8 mouse cellular contexts compared by ENCODE assay signal in genomic region chr16:8637217-8638051, GRCm38 (mm10). TPM values are rescaled to one million over a fixed set of nuclear protein-coding genes. Genes with fewer than 3 reads are reported as not detected.
A peak's percentile ranks its signal among the peaks of the same experiment; 100 is the strongest.
DNase-seq lines count a peak whose midpoint lies in the region; ATAC-seq and TF ChIP-seq lines count a peak whose summit lies in the region.

Gene Pmm2, plus strand, starts transcription at chr16:8637674.
Gene Tmem186, minus strand, starts transcription at chr16:8637712.

- H3K36me3 ChIP-seq in C2C12 (ENCODE audit: control insufficient read depth, insufficient read depth) (peaks cover 33% of the 10 kb centered on the region), myocyte (ENCODE audit: control insufficient read depth, insufficient read depth) (peaks cover 7% of the 10 kb centered on the region)
- peaks cover 70% of the 10 kb centered on the region for H3K36me3 ChIP-seq in erythroblast, embryonic 14.5 days (ENCODE audit: control insufficient read depth)
- H3K36me3 ChIP-seq in heart, embryonic 11.5 days (ENCODE audit: control insufficient read depth, insufficient read depth, low read length): peaks cover 7% of the 10 kb centered on the region
- peaks cover 14% of the 10 kb centered on the region for H3K36me3 ChIP-seq in kidney, embryonic 16.5 days (ENCODE audit: insufficient read depth, low read length)
- H3K36me3 ChIP-seq in liver, adult 2 months (ENCODE audit: control insufficient read depth, insufficient read depth, low read length): no peaks in the 10 kb centered on the region; the same call in none of the 2 replicates
- H3K36me3 ChIP-seq in splenic B cell, adult 2 months (ENCODE audit: control insufficient read depth, insufficient read depth, low read length, poor library complexity, severe bottlenecking): no peaks in the 10 kb centered on the region

- H3K4me2 ChIP-seq in heart, embryonic 11.5 days: peak within 1 kb of the TSS; percentile 81
- peak within 1 kb of the TSS; percentile 85 for H3K4me2 ChIP-seq in kidney, embryonic 16.5 days (replicated peaks; ENCODE audit: low read depth, low read length)
- peak within 1 kb of the TSS; percentile 96 for H3K4me2 ChIP-seq in myocyte (ENCODE audit: low read depth)

- peaks cover 62% of the 10 kb centered on the region for H3K4me1 ChIP-seq in erythroblast, embryonic 14.5 days (ENCODE audit: control insufficient read depth)
- peaks cover 18% of the 10 kb centered on the region for H3K4me1 ChIP-seq in heart, embryonic 11.5 days (ENCODE audit: control insufficient read depth, insufficient read depth, low read length)
- peaks cover 19% of the 10 kb centered on the region for H3K4me1 ChIP-seq in kidney, embryonic 16.5 days (ENCODE audit: insufficient read depth, low read length)
- H3K4me1 ChIP-seq in liver, adult 2 months (ENCODE audit: control insufficient read depth, insufficient read depth, low read length): peaks cover 11% of the 10 kb centered on the region

- peak within 1 kb of the TSS; percentile 86 for H3K27ac ChIP-seq in heart, embryonic 11.5 days (ENCODE audit: low read depth, low read length)
- peak within 1 kb of the TSS; percentile 76 for H3K27ac ChIP-seq in kidney, embryonic 16.5 days (ENCODE audit: low read length)
- H3K27ac ChIP-seq in liver, adult 2 months (replicated peaks; ENCODE audit: insufficient read depth, low read depth, low read length): peak within 1 kb of the TSS; percentile 87

- peaks cover 81% of the 10 kb centered on the region for H3K79me2 ChIP-seq in C2C12 (ENCODE audit: control insufficient read depth, insufficient read depth)
- peaks cover 20% of the 10 kb centered on the region for H3K79me2 ChIP-seq in liver, adult 2 months (ENCODE audit: control insufficient read depth, insufficient read depth, low read length)
- peaks cover 48% of the 10 kb centered on the region for H3K79me2 ChIP-seq in myocyte (ENCODE audit: control insufficient read depth, insufficient read depth)

- H3K27me3 ChIP-seq in C2C12 (ENCODE audit: control insufficient read depth, insufficient read depth, insufficient read length) (no peaks in the 10 kb centered on the region), myocyte (ENCODE audit: control insufficient read depth, insufficient read depth, insufficient read length) (no peaks in the 10 kb centered on the region)
- H3K27me3 ChIP-seq in erythroblast, embryonic 14.5 days (ENCODE audit: control insufficient read depth): no peaks in the 10 kb centered on the region
- H3K27me3 ChIP-seq in heart, embryonic 11.5 days (ENCODE audit: control insufficient read depth, insufficient read depth, low read length): no peaks in the 10 kb centered on the region
- H3K27me3 ChIP-seq in kidney, embryonic 16.5 days (ENCODE audit: insufficient read depth, low read length): no peaks in the 10 kb centered on the region
- H3K27me3 ChIP-seq in liver, adult 2 months (ENCODE audit: control insufficient read depth, insufficient read depth, low read length): no peaks in the 10 kb centered on the region
- no peaks in the 10 kb centered on the region for H3K27me3 ChIP-seq in splenic B cell, adult 2 months (ENCODE audit: control insufficient read depth, insufficient read depth, low read length, poor library complexity, severe bottlenecking)

- H3ac ChIP-seq in C2C12 (ENCODE audit: control insufficient read depth, insufficient read length, low read depth) (peak within 1 kb of the TSS; percentile 98), myocyte (ENCODE audit: control insufficient read depth, insufficient read length) (peak within 1 kb of the TSS; percentile 97)

- TF ChIP-seq POLR2A in brain, embryonic 14.5 days (IDR thresholded peaks at IDR 0.05; ENCODE audit: borderline replicate concordance, extremely low read depth, insufficient read depth, insufficient read length, poor library complexity, severe bottlenecking): 0 out of 2 replicates have a peak, but pooled peaks have one; percentile 11
- peak; percentile 44; the same call in 1 of the 2 replicates for TF ChIP-seq POLR2A in liver, adult 2 months (IDR thresholded peaks at IDR 0.05; ENCODE audit: extremely low read depth, insufficient read depth, low read length)
- TF ChIP-seq POLR2A in myocyte (IDR thresholded peaks at IDR 0.05; ENCODE audit: insufficient read length, low read depth): peak; percentile 74

- WGBS in heart, embryonic 11.5 days (ENCODE audit: insufficient replicate concordance): under 1% methylated on average over 59 of the region's 59 CpGs
- WGBS in kidney, embryonic 16.5 days: under 1% methylated on average over 59 of the region's 59 CpGs
- under 1% methylated on average over 59 of the region's 59 CpGs for WGBS in liver, adult 2 months

- H3K4me3 ChIP-seq in C2C12 (ENCODE audit: insufficient read depth, poor library complexity, severe bottlenecking) (peak within 1 kb of the TSS; percentile 91), myocyte (peak within 1 kb of the TSS; percentile 94)
- peak within 1 kb of the TSS; percentile 77 for H3K4me3 ChIP-seq in erythroblast, embryonic 14.5 days (replicated peaks)
- peak within 1 kb of the TSS; percentile 80 for H3K4me3 ChIP-seq in heart, embryonic 11.5 days (ENCODE audit: low read depth, low read length)
- H3K4me3 ChIP-seq in kidney, embryonic 16.5 days (ENCODE audit: low read length): peak within 1 kb of the TSS; percentile 77
- H3K4me3 ChIP-seq in liver, adult 2 months (ENCODE audit: insufficient read depth, low read depth, low read length): peak within 1 kb of the TSS; percentile 93

- ATAC-seq in heart, embryonic 11.5 days (replicated peaks; ENCODE audit: insufficient number of reproducible peaks, low FRiP score, low TSS enrichment): peak; percentile 83
- ATAC-seq in kidney, embryonic 16.5 days (ENCODE audit: low FRiP score, low TSS enrichment): peak; percentile 94

- peaks cover 56% of the 10 kb centered on the region for H3K79me3 ChIP-seq in C2C12 (ENCODE audit: low read depth)

- no peaks in the 10 kb centered on the region for H3K9me3 ChIP-seq in erythroblast, embryonic 14.5 days (ENCODE audit: control insufficient read depth, low read length)
- no peaks in the 10 kb centered on the region for H3K9me3 ChIP-seq in heart, embryonic 11.5 days (replicated peaks; ENCODE audit: control insufficient read depth, low read length)
- no peaks in the 10 kb centered on the region for H3K9me3 ChIP-seq in kidney, embryonic 16.5 days (ENCODE audit: low read length)

- peak; percentile 98 for DNase-seq in brain, embryonic 14.5 days (ENCODE audit: low read depth)
- peak; percentile 92 for DNase-seq in liver, adult 2 months (ENCODE audit: extremely low read depth, low read depth, low spot score)
- peak; percentile 86 for DNase-seq in splenic B cell, adult 2 months (ENCODE audit: low read depth, low spot score)

- H3K9ac ChIP-seq in heart, embryonic 11.5 days (ENCODE audit: low read depth, low read length): peak within 1 kb of the TSS; percentile 93
- H3K9ac ChIP-seq in kidney, embryonic 16.5 days (replicated peaks; ENCODE audit: low read length): peak within 1 kb of the TSS; percentile 79
- peak within 1 kb of the TSS; percentile 95 for H3K9ac ChIP-seq in liver, adult 2 months (ENCODE audit: low read depth, low read length)

- TF ChIP-seq CTCF in C2C12 (IDR thresholded peaks at IDR 0.05; ENCODE audit: control insufficient read depth, insufficient read depth, insufficient read length): no peak
- TF ChIP-seq CTCF in brain, embryonic 14.5 days (IDR thresholded peaks at IDR 0.05; ENCODE audit: borderline replicate concordance, extremely low read depth, insufficient read depth, insufficient read length): 0 out of 2 replicates have a peak, but pooled peaks have one; percentile 2
- TF ChIP-seq CTCF in liver, adult 2 months (IDR thresholded peaks at IDR 0.05; ENCODE audit: low read depth, low read length): no peak

TF ChIP-seq in C2C12, 6 proteins besides CTCF, POLR2A, EP300 and RAD21:
- no peak for TF ChIP-seq MAX (IDR thresholded peaks at IDR 0.05)
- no peak for TF ChIP-seq CEBPB (IDR thresholded peaks at IDR 0.05; ENCODE audit: low read depth)
- TF ChIP-seq USF1 (IDR thresholded peaks at IDR 0.05; ENCODE audit: low read depth): peak; percentile 88
- TF ChIP-seq MYOD1 (IDR thresholded peaks at IDR 0.05; ENCODE audit: control insufficient read depth, insufficient read length, low read depth): no peak
- TF ChIP-seq FOSL1 (IDR thresholded peaks at IDR 0.05; ENCODE audit: insufficient read depth, low read length, poor library complexity, severe bottlenecking): no peak

TF ChIP-seq in myocyte, 11 proteins besides CTCF, POLR2A, EP300 and RAD21 (continues in another document):
- TF ChIP-seq TCF12 (IDR thresholded peaks at IDR 0.05; ENCODE audit: insufficient read depth, poor library complexity, severe bottlenecking) (no peak), E2F4 (IDR thresholded peaks at IDR 0.05; ENCODE audit: insufficient read depth) (peak; percentile 20), POLR2AphosphoS2 (IDR thresholded peaks at IDR 0.05; ENCODE audit: insufficient read length, low read depth) (no peak), MAX (IDR thresholded peaks at IDR 0.05; ENCODE audit: low read depth) (no peak), SRF (IDR thresholded peaks at IDR 0.05; ENCODE audit: control insufficient read depth, insufficient read length, low read depth) (no peak), USF1 (IDR thresholded peaks at IDR 0.05; ENCODE audit: low read depth) (peak; percentile 91), MYOG (IDR thresholded peaks at IDR 0.05; ENCODE audit: control insufficient read depth in 1 of 3, insufficient read depth in 1 of 3, insufficient read length in 2 of 3, low read depth in 2 of 3) (no peak), MYOD1 (IDR thresholded peaks at IDR 0.05; ENCODE audit: control insufficient read depth in 1 of 3, insufficient read length in 2 of 3, low read depth in 2 of 3) (no peak), CEBPB (IDR thresholded peaks at IDR 0.05; ENCODE audit: insufficient read depth, poor library complexity, severe bottlenecking) (no peak), TCF3 (IDR thresholded peaks at IDR 0.05; ENCODE audit: insufficient read length, low read depth) (no peak)

RNA-seq across cellular contexts. Expression of gene Pmm2, which starts in this region (rescaled TPM):
- polyA plus RNA-seq in C2C12 (2012; fragmentation: generic; extraction: Trizol) (44.2 TPM), myocyte (2012; fragmentation: generic; extraction: Trizol) (31.7 TPM)
- polyA plus RNA-seq in brain, embryonic 14.5 days (2012; rRNA removed): 56.6 and 62.4 TPM in 2 replicates
- 1.6 and 2.7 TPM in 2 replicates for polyA plus RNA-seq in erythroblast, embryonic 14.5 days (2012)
- polyA plus RNA-seq in heart, embryonic 11.5 days (2014; fragmentation: Nextera tagmentation; extraction: Ambion mirVana): 38.5 and 40.3 TPM in 2 replicates
- 61.2 and 63.3 TPM in 2 replicates for polyA plus RNA-seq in kidney, embryonic 16.5 days (2015; fragmentation: Nextera tagmentation; extraction: Ambion mirVana)
- total RNA-seq in liver, adult 2 months (2014; rRNA removed): 27.9 and 30.5 TPM in 2 replicates
- 54.9 and 65.2 TPM in 2 replicates for polyA plus RNA-seq in liver, adult 2 months (2012; rRNA removed)

RNA-seq across cellular contexts. Expression of gene Tmem186, which starts in this region (rescaled TPM):
- polyA plus RNA-seq in C2C12 (2012; fragmentation: generic; extraction: Trizol): 8.5 TPM
- polyA plus RNA-seq in brain, embryonic 14.5 days (2012; rRNA removed): 21.0 and 23.3 TPM in 2 replicates
- 0.31 and 0.35 TPM in 2 replicates for polyA plus RNA-seq in erythroblast, embryonic 14.5 days (2012)
- polyA plus RNA-seq in heart, embryonic 11.5 days (2014; fragmentation: Nextera tagmentation; extraction: Ambion mirVana): 10.5 and 16.3 TPM in 2 replicates
- polyA plus RNA-seq in kidney, embryonic 16.5 days (2015; fragmentation: Nextera tagmentation; extraction: Ambion mirVana): 22.5 and 25.3 TPM in 2 replicates
- 6.5 and 7.0 TPM in 2 replicates for total RNA-seq in liver, adult 2 months (2014; rRNA removed)
- 8.0 and 8.7 TPM in 2 replicates for polyA plus RNA-seq in liver, adult 2 months (2012; rRNA removed)
- polyA plus RNA-seq in myocyte (2012; fragmentation: generic; extraction: Trizol): 7.4 TPM

Comparison
In these comparisons a context has a peak if more than half of its experiments do, and no peak if none do; other contexts are left out.
1. Peak in every context shown above with its lines: DNase-seq, ATAC-seq, H3K4me3 ChIP-seq and H3K27ac ChIP-seq.
2. POLR2A ChIP-seq: peak in every context shown above with its lines; median percentile 74 in myocyte; 44 in liver, adult 2 months; 11 in brain, embryonic 14.5 days.